Mouse (Mus musculus) liver, embryonic 16.5 days (tissue): ENCODE results near the gene Mroh2b. TPM values are rescaled to one million over a fixed set of nuclear protein-coding genes. Genes with fewer than 3 reads are reported as not detected.

Source experiments
- polyA plus RNA-seq: library from polyadenylated mRNA; unstranded; fragments of >200 nt; fragmentation: Nextera tagmentation; extraction: Ambion mirVana; gene quantifications from 2 replicates; pipeline ENCODE4 v1.2.1, GENCODE M21; 2015

Gene Mroh2b
- polyA plus RNA-seq, 1 experiment from 2014 or later = not detected

Other genes starting within 250 kb of the Mroh2b start
- gene C6, start 171.6 kb upstream of the Mroh2b start, polyA plus RNA-seq = 3.6 and 4.0 TPM in 2 replicates
- not detected in 2 replicates for gene C7, start 165.0 kb downstream of the Mroh2b start, polyA plus RNA-seq
- gene Card6, start 209.8 kb downstream of the Mroh2b start, polyA plus RNA-seq = 1.5 and 1.7 TPM in 2 replicates
- gene Rpl37, start 217.9 kb downstream of the Mroh2b start, polyA plus RNA-seq = 249 and 306 TPM in 2 replicates
- gene Prkaa1, start 245.1 kb downstream of the Mroh2b start, polyA plus RNA-seq = 11.8 and 12.3 TPM in 2 replicates